Mouse (Mus musculus) spleen, embryonic (tissue): ENCODE measurements around the gene Borcs8.

ENCODE experiments used
- CTCF ChIA-PET: fragments of 350-600 bp; sonication (Branson Sonifier 250); formaldehyde crosslinking; loops from one replicate; lab custom pipeline; 2022; lab: Charles Lee

The Borcs8 gene

GRCm38 (mm10) chr8:70173320-70173719 lies 34.0 kb downstream of the Borcs8 start:
- CTCF ChIA-PET: interaction anchor here (0.6 to 0.7 kb wide), 4 partner anchors 33 to 710 kb away, joined by 3 to 7 read pairs (median 5); no protein-coding TSS in a partner anchor

DNA sequence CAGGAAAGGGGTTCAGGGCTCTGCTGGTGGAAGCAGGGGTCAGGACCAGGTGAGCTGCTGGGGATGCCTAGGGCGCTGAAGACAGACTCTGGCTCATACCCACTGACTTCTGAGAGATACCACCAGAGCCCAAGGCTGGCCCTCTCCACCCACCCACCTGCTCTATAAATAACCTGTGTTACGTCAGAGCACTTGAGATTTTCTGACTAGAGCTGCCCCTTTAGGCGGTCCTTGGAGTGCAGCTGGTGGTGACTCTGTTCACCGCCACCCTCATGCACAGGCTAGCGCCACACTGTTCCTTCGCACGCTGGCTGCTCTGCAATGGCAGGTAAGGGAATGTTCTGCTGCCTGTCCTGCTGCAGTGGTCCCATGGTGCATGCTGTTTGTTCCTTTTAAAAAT lies 34.8 kb downstream of the Borcs8 start:
- CTCF ChIA-PET: interaction anchor here (0.6 kb wide), 1 partner anchor 35 kb away, joined by 3 read pairs; no protein-coding TSS in a partner anchor

DNA sequence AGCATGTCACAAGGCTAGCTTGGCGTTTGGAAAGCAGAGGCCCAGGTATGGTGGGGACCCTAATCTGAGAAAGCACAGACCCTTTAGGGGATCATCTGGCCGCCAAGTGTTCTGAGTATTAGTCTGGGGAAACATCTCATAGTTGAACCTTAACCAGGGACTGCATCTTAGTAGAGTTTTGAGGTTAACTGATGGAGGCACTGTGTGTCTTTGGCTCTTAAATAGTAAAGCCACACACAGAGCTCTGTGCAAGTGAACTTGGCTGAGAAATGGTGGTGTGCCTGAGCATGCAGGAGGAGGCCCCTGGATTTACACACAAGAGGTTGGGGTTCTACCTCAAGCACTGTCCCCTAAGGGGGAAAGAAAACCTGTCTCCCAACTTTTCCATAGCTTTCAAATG lies 38.9 kb downstream of the Borcs8 start:
- CTCF ChIA-PET: no interaction called here

DNA sequence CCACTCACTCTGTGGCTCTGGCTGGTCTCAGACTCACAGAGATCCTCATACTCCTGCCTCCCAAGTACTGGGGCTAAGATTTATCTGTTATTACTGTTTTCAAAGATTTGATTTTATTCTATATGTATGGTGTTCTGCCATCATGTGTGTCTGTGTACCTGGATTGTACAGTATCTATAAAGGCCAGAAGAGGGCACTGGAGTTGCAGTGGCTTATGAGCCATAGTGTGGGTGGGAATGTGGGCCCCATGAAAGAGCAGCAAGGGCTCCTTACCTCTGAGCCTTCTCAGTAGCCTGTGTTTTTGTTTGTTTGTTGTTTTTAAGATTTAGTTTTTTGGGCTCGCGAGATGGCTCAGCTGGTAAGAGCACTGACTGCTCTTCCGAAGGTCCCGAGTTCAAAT lies 39.8 kb downstream of the Borcs8 start:
- CTCF ChIA-PET: no interaction called here

GRCm38 (mm10) chr8:70181212-70181902 lies 42.1 kb downstream of the Borcs8 start:
- CTCF ChIA-PET: no interaction called here

DNA sequence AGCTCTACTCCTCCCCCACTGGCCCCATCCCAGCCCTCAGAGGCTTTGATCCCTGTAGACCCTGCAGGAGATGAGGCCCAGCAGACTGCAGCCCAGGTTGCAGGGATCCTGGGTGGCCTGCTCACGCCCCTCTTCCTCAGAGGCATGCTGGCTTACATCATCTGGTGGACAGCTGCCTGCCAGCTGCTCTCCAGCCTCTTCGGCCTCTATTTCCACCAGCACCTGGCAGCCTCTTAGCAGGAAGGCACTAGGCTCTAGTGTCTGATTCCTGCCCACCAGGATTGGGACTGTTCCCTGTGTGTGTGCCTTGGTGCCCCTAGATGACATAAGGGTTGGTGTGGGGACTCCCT lies 42.6 kb downstream of the Borcs8 start:
- CTCF ChIA-PET: no interaction called here

DNA sequence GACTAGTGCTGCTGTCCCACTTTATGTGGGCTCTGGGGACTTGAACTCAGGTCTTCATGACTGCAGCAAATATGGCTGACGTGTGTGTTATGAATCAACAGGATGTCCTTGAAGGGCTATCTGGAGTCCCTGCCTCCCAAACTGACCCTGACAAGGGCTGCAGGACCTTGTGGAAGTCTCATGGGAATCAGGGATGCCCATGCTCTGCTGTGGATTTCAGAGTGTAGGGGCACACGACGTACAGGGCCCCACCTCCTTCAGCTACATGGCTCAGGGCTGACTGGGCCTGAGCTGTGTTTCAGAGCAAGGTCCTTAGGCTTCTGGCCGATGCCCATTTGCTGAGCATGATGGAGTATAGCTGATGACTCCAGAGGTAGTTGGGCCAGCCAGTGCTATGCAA lies 43.9 kb downstream of the Borcs8 start:
- CTCF ChIA-PET: interaction anchor here (0.6 kb wide), 1 partner anchor 741 kb away, joined by 13 read pairs; no protein-coding TSS in a partner anchor

DNA sequence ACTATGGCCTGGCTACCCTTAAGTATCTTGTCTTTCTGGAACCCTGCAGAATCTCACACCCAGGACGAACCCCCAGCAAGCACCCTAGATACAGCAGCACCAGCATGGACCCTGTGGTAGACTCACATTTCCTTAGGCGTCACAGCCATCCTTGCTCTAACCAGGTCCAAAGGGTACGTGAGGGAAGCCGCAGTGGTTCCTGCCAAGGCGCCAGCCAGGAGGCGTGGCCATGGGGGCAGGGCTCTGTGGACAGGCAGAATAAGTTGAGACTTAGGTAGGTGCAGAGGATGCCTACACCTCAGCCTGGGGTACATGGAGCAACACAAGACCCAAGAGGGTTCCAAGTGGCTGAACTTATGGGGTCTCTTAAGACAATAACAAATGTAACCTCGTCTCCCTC lies 49.4 kb downstream of the Borcs8 start:
- CTCF ChIA-PET: no interaction called here

DNA sequence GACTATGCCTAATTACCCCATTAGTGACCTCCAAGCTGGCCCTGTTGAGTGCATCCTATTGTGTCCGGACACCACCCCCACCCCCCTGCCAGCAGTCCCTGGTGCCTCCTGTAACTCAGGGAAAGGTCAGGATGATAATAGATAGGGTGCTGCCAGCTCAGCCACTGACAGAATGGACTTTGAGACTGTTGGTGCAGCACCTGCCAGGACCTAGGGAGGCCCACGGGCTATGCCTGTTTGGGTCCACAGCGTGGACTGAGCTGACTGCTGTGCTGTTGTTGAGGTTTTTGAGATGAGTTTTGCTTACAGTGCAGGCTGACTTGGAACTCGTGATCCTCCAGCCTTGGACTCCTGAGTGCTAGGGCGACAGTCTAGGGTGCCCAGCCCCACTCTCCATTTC lies 53.9 kb downstream of the Borcs8 start:
- CTCF ChIA-PET: no interaction called here

- CTCF ChIA-PET: no interaction called here
Measured at GRCm38 (mm10) chr8:70194191-70194590, 54.9 kb downstream of the Borcs8 start.

DNA sequence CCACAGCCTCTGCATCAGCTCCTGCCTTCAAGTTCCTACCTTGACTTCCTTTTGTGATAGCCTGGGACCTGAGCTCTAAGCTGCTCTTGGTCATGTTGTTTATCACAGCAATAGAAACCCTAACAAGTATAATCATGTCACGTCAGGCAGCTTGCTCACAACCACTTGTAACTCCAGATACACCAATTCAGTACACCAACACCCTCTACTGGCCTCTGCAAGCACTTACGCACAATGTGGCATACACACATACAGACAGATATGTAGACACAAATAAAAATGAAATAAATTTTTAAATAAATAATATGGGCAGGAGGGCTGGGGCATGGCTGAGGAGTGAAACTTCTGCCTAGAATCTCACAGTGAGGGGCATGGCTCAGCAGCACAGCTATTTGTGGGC lies 56.5 kb downstream of the Borcs8 start:
- CTCF ChIA-PET: no interaction called here
